Mouse (Mus musculus): ENCODE measurements around the gene Cpne7.

The Cpne7 gene

GRCm38 (mm10) chr8:123113908-123114469, 3.2 kb upstream of the Cpne7 start:
- no peak for DNase-seq (ENCODE audit: low read depth, low spot score)

GRCm38 (mm10) chr8:123114644-123115043, 2.5 kb upstream of the Cpne7 start:
- no peak for DNase-seq (ENCODE audit: low read depth, low spot score)

GRCm38 (mm10) chr8:123117744-123118143, 570 bp downstream of the Cpne7 start:
- no peak for DNase-seq (ENCODE audit: low read depth, low spot score)

- DNase-seq (ENCODE audit: low read depth, low spot score): no peak
These were observed 4.9 kb downstream of the Cpne7 start for GRCm38 (mm10) chr8:123122059-123122458.

- no peak for DNase-seq (ENCODE audit: low read depth, low spot score)
These were observed 5.5 kb downstream of the Cpne7 start for GRCm38 (mm10) chr8:123122670-123123069.

- DNase-seq (ENCODE audit: low read depth, low spot score): no peak
These were observed 9.1 kb downstream of the Cpne7 start for GRCm38 (mm10) chr8:123126193-123126816.

GRCm38 (mm10) chr8:123131041-123131440, 13.9 kb downstream of the Cpne7 start:
- DNase-seq (ENCODE audit: low read depth, low spot score): no peak

- no peak for DNase-seq (ENCODE audit: low read depth, low spot score)
These were observed 15.8 kb downstream of the Cpne7 start for GRCm38 (mm10) chr8:123132953-123133352.

GRCm38 (mm10) chr8:123134149-123134713, 17.1 kb downstream of the Cpne7 start:
- DNase-seq (ENCODE audit: low read depth, low spot score): no peak

- DNase-seq (ENCODE audit: low read depth, low spot score): no peak
These were observed 18.2 kb downstream of the Cpne7 start for GRCm38 (mm10) chr8:123135406-123135805.

GRCm38 (mm10) chr8:123135806-123136205, 18.6 kb downstream of the Cpne7 start:
- no peak for DNase-seq (ENCODE audit: low read depth, low spot score)

GRCm38 (mm10) chr8:123136287-123136686, 19.1 kb downstream of the Cpne7 start:
- no peak for DNase-seq (ENCODE audit: low read depth, low spot score)

- peak; percentile 41 for DNase-seq (ENCODE audit: low read depth, low spot score)
These were observed 20.5 kb downstream of the Cpne7 start for GRCm38 (mm10) chr8:123137645-123138077.

- DNase-seq (ENCODE audit: low read depth, low spot score): no peak
These were observed 21.6 kb downstream of the Cpne7 start for GRCm38 (mm10) chr8:123138741-123139140.

GRCm38 (mm10) chr8:123141741-123142462, 24.7 kb downstream of the Cpne7 start:
- no peak for DNase-seq (ENCODE audit: low read depth, low spot score)

GRCm38 (mm10) chr8:123145279-123145678, 28.1 kb downstream of the Cpne7 start:
- DNase-seq (ENCODE audit: low read depth, low spot score): peak; percentile 26

- DNase-seq (ENCODE audit: low read depth, low spot score): no peak
These were observed 29.2 kb downstream of the Cpne7 start for GRCm38 (mm10) chr8:123146390-123146789.

GRCm38 (mm10) chr8:123150737-123151171, 33.6 kb downstream of the Cpne7 start:
- DNase-seq (ENCODE audit: low read depth, low spot score): no peak

GRCm38 (mm10) chr8:123155177-123155576, 38.0 kb downstream of the Cpne7 start:
- DNase-seq (ENCODE audit: low read depth, low spot score): no peak

GRCm38 (mm10) chr8:123156070-123156773, 39.0 kb downstream of the Cpne7 start:
- DNase-seq (ENCODE audit: low read depth, low spot score): no peak

- no peak for DNase-seq (ENCODE audit: low read depth, low spot score)
These were observed 40.8 kb downstream of the Cpne7 start, which contains the start of gene Sult5a1 for GRCm38 (mm10) chr8:123157888-123158465. Sult5a1 (minus strand) TSS chr8:123158315.
